Mouse (Mus musculus) erythroblast, embryonic 14.5 days (primary cell): ENCODE data around the gene Angpt4. TPM values are rescaled to one million over a fixed set of nuclear protein-coding genes. Genes with fewer than 3 reads are reported as not detected.

Experiments
- H3K27me3 ChIP-seq: 2 replicates; pipeline ENCODE4 v1.6.1; 2012; ENCODE audit warnings: inconsistent platforms; ENCODE audit not compliant: control insufficient read depth
- H3K36me3 ChIP-seq: 2 replicates; pipeline ENCODE4 v1.6.1; 2012; ENCODE audit warnings: mild to moderate bottlenecking, inconsistent platforms; ENCODE audit not compliant: control insufficient read depth
- H3K4me1 ChIP-seq: 2 replicates; pipeline ENCODE4 v1.6.1; 2012; ENCODE audit warnings: inconsistent platforms; ENCODE audit not compliant: control insufficient read depth
- H3K4me3 ChIP-seq: replicated peaks from 2 replicates; pipeline ENCODE3; 2012; ENCODE audit warnings: moderate library complexity, mild to moderate bottlenecking, inconsistent platforms
- H3K9me3 ChIP-seq: 2 replicates; pipeline ENCODE4 v1.6.1; 2012; ENCODE audit warnings: low read length, inconsistent platforms, mixed read lengths; ENCODE audit not compliant: control insufficient read depth
- GATA1 ChIP-seq: IDR thresholded peaks from 2 replicates; pipeline ENCODE4 v1.6.1; 2012; ENCODE audit warnings: low read length, inconsistent platforms, mixed read lengths
- TAL1 ChIP-seq: IDR thresholded peaks from 3 replicates; pipeline ENCODE4 v1.6.1; 2012; ENCODE audit warnings: low read length, inconsistent platforms, mixed read lengths
- polyA plus RNA-seq: library from polyadenylated mRNA; stranded (reverse); fragments of >175 nt; gene quantifications from 2 replicates; pipeline ENCODE4 v1.2.3, GENCODE M21; 2012

Angpt4 gene
- polyA plus RNA-seq, result not detected in 2 replicates

DNA sequence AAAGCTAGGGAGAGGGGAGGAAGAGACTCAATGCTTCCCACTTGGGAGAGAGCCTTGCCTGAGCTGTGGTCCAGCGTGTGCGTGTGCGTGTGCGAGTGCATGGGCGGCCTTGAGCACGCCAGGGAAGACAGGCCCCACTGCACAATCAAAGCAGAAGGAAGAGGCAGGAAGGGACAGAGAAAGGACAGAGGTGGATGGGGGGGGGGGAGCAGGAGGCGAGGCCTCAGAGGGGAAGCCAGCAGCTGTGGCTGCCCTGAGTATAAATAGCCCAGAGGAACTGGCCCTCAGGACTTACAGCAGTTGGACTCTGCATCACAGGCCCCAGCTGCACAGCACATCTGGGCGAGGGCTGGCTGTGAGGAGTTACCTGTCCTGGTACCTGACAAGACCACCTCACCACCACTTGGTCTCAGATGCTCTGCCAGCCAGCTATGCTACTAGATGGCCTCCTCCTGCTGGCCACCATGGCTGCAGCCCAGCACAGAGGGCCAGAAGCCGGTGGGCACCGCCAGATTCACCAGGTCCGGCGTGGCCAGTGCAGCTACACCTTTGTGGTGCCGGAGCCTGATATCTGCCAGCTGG is at the start of gene Angpt4:
Gene Angpt4, plus strand, starts transcription at position 292 of the 582 bp plus-strand sequence.
- TF ChIP-seq GATA1, result no peak
- TF ChIP-seq TAL1, result no peak
- no peaks in the 10 kb centered on the region for H3K27me3 ChIP-seq
- H3K9me3 ChIP-seq, result no peaks in the 10 kb centered on the region

DNA sequence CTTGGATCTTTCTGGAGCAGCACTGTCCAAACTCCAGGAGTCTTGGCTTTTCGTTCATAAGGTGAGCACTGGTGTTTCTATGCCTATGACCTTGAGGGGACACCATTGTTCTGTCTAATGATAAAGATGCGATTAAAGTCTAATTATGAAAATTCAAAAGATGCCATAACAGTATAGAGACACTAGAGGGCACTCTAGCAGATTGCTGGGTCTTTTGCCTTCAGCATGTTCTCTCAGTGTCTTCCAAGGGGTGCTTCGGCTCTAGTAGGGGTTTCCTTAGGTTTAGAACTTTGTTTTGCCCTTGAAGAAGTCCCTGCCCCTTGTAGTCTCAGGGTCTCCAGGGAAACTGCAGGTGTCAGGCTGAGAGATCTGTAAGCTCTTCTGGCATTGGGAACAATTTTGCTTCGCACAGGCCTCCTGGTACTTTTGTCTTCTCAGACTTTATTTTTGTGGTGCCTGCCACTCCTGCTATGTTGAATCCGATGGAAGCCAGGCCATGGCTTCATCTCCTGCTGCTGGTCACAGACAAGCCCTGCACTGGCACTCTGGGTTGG is 48.7 kb upstream of the Angpt4 start:
- TF ChIP-seq GATA1 (no peak), TAL1 (no peak)
- H3K36me3 ChIP-seq, result no peaks in the 10 kb centered on the region
- H3K9me3 ChIP-seq, result no peaks in the 10 kb centered on the region
- H3K4me3 ChIP-seq, result no peak overlapping the region
- no peaks in the 10 kb centered on the region for H3K4me1 ChIP-seq
- no peaks in the 10 kb centered on the region for H3K27me3 ChIP-seq

More for the DNA sequence above, at the start of gene Angpt4:
- Histone ChIP-seq H3K4me3 (no peak within 1 kb of the TSS), H3K36me3 (no peaks in the 10 kb centered on the region), H3K4me1 (no peaks in the 10 kb centered on the region)

DNA sequence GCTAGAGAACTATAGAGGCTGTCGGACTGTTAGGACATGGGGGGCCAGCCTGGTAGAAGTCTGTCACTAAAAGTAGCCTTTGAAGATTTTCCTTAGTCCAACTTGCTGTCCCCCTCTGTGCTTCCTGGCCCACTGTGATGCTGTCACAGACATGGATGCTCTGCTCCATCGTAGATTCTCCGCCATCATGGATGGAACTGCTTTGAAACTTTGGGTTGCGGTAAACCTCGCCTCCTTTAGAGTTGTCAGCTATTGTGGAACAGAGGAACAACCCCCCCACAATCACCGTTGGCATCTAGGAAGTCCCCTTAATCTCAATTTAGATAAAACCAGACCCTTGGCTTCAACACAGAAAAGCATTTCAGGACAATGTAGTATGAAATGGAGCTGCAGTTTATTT is 46.1 kb upstream of the Angpt4 start:
- Histone ChIP-seq H3K36me3 (no peaks in the 10 kb centered on the region), H3K4me1 (no peaks in the 10 kb centered on the region), H3K9me3 (no peaks in the 10 kb centered on the region), H3K4me3 (no peak overlapping the region), H3K27me3 (no peaks in the 10 kb centered on the region)
- TF ChIP-seq GATA1, result no peak
- TF ChIP-seq TAL1, result no peak

- TF ChIP-seq TAL1 (no peak), GATA1 (no peak)
- Histone ChIP-seq H3K27me3 (no peaks in the 10 kb centered on the region), H3K36me3 (no peaks in the 10 kb centered on the region), H3K4me1 (no peaks in the 10 kb centered on the region), H3K9me3 (no peaks in the 10 kb centered on the region), H3K4me3 (no peak overlapping the region)
Measured at GRCm38 (mm10) chr2:151866487-151866886, 44.5 kb upstream of the Angpt4 start.

- H3K36me3 ChIP-seq, result no peaks in the 10 kb centered on the region
- H3K4me3 ChIP-seq, result no peak overlapping the region
- H3K9me3 ChIP-seq, result no peaks in the 10 kb centered on the region
- no peaks in the 10 kb centered on the region for H3K27me3 ChIP-seq
- TF ChIP-seq GATA1 (no peak), TAL1 (no peak)
- no peaks in the 10 kb centered on the region for H3K4me1 ChIP-seq
Measured at GRCm38 (mm10) chr2:151868196-151868595, 42.8 kb upstream of the Angpt4 start.

GRCm38 (mm10) chr2:151874551-151874950 is 36.5 kb upstream of the Angpt4 start:
- Histone ChIP-seq H3K9me3 (no peaks in the 10 kb centered on the region), H3K4me3 (no peak overlapping the region), H3K36me3 (no peaks in the 10 kb centered on the region), H3K27me3 (no peaks in the 10 kb centered on the region), H3K4me1 (no peaks in the 10 kb centered on the region)
- TF ChIP-seq GATA1 (no peak), TAL1 (no peak)

DNA sequence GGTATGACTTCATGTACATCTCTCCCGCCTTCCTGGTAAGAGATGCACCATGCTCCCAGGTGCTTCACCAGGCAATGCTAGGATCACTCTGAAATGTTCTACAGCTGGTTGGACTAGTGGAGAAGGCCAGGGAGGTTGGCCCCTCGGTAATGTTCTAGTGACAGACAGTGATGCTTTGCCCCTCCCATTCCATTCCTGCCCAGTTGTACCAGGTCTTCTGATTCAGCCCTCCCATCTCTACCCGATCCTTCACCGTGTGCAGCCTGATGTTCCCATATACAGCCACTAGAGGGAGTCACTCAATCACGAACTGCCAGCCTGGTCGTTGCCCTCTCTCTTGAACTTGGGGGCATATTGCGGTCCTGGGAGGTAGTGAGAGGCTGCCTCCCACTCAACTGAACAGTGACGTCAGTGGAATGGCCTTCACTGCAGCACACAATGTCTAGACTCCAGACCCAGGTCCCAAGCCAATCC is 35.0 kb upstream of the Angpt4 start:
- no peak overlapping the region for H3K4me3 ChIP-seq
- no peaks in the 10 kb centered on the region for H3K27me3 ChIP-seq
- H3K36me3 ChIP-seq, result no peaks in the 10 kb centered on the region
- no peaks in the 10 kb centered on the region for H3K9me3 ChIP-seq
- H3K4me1 ChIP-seq, result no peaks in the 10 kb centered on the region
- TF ChIP-seq TAL1 (no peak), GATA1 (no peak)

DNA sequence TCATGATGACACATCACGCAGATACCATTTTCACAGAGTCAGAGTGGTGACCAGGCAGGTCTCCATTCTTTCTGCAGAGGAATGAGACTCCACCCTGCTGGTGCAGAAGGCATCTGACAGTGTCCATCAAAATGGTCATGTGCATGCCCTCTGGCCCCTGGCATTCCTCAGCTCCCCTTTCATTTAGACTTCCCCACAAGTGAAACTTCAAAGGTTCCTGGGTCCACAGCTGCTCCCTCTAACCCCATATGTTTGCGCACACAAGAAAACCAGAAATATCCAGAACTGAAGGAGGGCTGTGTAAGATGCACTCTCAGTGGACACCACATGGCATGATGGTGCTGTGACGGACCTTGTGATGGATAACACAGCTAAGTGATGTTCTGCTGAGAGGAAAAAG is 32.4 kb upstream of the Angpt4 start:
- Histone ChIP-seq H3K27me3 (no peaks in the 10 kb centered on the region), H3K36me3 (no peaks in the 10 kb centered on the region), H3K4me1 (no peaks in the 10 kb centered on the region), H3K4me3 (no peak overlapping the region), H3K9me3 (no peaks in the 10 kb centered on the region)
- TF ChIP-seq GATA1, result no peak
- TF ChIP-seq TAL1, result no peak

GRCm38 (mm10) chr2:151879760-151880159 is 31.2 kb upstream of the Angpt4 start:
- Histone ChIP-seq H3K4me3 (no peak overlapping the region), H3K9me3 (no peaks in the 10 kb centered on the region), H3K4me1 (no peaks in the 10 kb centered on the region), H3K36me3 (no peaks in the 10 kb centered on the region), H3K27me3 (no peaks in the 10 kb centered on the region)
- TF ChIP-seq GATA1, result no peak
- no peak for TF ChIP-seq TAL1

- TF ChIP-seq TAL1 (no peak), GATA1 (no peak)
- H3K9me3 ChIP-seq, result no peaks in the 10 kb centered on the region
Measured at GRCm38 (mm10) chr2:151891031-151891430, 20.0 kb upstream of the Angpt4 start.

More at GRCm38 (mm10) chr2:151891031-151891430, 20.0 kb upstream of the Angpt4 start:
- Histone ChIP-seq H3K4me3 (no peak overlapping the region), H3K27me3 (no peaks in the 10 kb centered on the region; the same call in 1 of the 2 replicates), H3K4me1 (no peaks in the 10 kb centered on the region), H3K36me3 (no peaks in the 10 kb centered on the region)
